Mouse (Mus musculus): ENCODE results near the gene Bach2.
A peak's percentile ranks its signal among the peaks of the same experiment; 100 is the strongest.

The Bach2 gene

GRCm38 (mm10) chr4:32387479-32388240 lies 149.1 kb downstream of the Bach2 start:
- DNase-seq (ENCODE audit: low read depth, low spot score): no peak

- DNase-seq (ENCODE audit: low read depth, low spot score): no peak
Observed at GRCm38 (mm10) chr4:32388564-32388963, 150.0 kb downstream of the Bach2 start.

DNA sequence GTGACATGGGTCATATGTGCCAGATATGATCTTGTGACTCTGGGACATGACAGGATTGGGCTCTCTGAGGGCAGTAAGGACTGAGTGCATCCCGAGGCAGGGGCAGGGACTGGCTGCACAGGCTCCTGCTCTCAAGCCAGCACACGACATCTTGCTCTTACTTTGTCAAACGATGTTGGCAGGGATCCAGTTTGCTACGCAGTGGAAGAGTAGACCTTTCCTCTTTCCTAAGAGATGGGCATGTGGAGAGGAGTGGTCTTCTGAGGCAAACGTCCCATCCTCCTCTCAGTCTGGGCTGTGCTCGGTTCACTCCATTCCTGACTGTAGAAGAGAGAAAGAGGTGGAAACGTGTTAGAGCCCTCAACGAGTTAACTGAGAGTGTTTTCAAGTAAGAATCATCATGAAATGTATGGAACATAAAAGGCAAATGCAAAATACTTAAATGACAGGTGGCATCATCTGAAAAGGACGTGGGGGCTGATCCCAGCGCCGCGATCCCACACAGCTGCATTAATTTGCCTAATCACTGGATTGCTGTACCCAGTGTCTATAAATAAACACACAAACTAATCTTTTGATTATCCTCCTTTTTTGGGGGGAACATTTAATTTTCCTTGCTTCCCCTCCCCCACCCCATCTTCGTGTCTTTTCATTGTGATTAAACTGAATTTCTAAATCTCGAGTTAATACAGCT lies 150.7 kb downstream of the Bach2 start:
- no peak for DNase-seq (ENCODE audit: low read depth, low spot score)

- DNase-seq (ENCODE audit: low read depth, low spot score): no peak
Observed at GRCm38 (mm10) chr4:32391260-32391659, 152.7 kb downstream of the Bach2 start.

DNA sequence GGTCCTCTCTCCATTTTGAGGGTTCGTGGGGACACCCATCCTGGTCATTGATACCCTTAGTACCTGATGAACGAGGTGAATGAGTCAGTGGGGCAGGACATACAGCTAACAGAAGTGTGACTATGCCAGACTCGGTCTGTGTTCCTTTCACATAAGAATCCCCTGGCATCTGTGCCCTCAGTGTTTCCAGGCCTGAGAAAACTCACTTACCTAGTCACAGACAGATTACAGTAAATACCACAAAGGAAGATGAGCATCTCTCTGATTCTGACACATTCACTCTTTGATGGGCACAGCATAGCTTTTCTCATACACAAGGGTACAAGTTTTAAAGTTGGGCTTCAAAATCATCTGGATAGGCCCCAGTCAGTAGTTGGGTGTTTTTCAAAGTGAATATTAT lies 154.6 kb downstream of the Bach2 start:
- DNase-seq (ENCODE audit: low read depth, low spot score): no peak

DNA sequence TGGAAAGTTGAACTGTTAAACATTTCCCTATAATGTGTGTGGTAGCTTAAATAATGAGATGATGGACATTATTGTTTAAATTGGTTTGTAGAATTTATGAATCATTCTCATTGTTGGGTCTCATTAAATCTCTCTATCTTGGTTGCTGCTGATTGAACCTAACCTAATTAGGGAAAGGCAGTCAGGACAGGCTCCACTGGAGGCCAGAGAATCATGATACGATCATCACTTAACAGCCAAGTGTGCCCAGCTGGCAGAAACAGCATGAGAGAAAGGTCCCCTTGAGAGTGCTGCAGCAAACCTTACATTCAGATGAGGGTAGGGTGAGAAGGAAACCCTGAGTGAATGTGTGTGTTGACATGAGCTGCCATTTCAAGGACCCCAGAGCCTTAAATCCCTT lies 155.3 kb downstream of the Bach2 start:
- DNase-seq (ENCODE audit: low read depth, low spot score): no peak

GRCm38 (mm10) chr4:32394850-32395249 lies 156.2 kb downstream of the Bach2 start:
- no peak for DNase-seq (ENCODE audit: low read depth, low spot score)

DNA sequence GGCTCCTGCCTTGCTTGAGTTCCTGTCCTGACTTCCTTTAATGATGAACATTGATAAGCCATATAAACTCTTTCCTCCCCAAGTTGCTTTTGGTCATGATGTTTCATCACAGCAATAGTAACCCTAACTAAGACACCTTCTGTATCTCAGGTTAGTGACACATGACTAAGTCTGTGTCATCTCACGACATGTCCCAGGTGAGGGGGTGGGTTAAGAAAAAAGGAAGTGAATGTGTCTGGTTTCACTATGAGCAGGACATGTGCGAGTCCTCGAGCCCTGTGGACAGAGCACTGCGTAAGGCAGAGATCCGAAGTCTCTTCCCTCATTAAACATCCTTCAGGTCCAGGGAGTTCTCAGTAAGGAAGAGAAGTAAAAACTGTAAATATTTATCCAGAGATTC lies 162.9 kb downstream of the Bach2 start:
- DNase-seq (ENCODE audit: low read depth, low spot score): no peak

DNA sequence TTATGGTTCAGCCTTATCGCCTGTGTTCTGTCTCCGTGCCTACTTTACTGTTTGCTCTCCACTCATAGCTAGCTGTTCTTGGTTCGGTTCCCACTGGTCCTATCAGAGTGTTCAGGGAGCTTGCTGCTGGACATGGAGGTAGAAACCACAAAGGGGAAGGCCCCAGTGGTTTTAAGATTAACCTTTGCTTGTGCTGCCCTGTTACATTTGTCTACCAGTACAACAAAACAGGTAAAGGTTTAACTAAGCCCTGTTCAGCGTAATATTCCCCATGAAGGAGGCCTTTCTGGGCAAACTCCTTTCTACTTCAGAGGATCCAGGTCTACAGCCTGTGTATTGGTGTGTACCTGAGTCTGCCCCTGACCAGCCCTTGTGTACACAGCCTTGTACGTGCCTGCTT lies 164.9 kb downstream of the Bach2 start:
- no peak for DNase-seq (ENCODE audit: low read depth, low spot score)

DNA sequence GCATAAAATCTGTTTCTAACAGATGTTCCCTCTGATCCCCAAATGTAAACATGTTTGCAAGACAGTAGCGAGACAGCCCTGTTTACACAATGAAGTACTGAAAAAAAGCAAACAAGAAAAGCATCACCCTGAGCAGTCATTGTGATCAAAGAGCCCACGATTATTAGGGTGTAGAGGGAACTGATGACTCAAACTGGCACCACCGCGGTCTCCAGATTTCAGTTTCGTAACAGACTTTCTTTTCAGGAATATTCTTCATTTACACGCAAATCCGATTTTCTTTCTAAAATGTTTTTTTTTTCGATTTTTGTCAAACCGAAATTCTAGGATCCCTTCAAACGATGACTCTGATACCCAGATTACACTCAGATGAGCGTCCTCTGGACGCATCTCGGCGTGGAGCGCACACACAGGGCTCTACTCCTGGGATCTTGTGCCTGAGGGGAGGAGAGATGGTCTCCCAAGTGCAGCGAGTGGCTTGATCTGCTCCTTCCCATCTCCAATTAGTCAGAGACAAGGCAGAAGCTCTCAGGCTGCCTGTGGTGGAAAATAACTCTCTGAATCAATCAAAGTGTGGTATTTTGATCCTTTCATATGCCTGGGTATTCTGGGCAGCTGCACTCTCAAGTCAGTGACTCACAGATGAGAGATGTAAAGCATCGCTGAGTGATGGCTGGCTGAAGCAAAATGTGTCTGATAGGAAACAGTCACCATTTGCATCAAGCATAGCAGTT lies 166.7 kb downstream of the Bach2 start:
- DNase-seq (ENCODE audit: low read depth, low spot score): no peak

- no peak for DNase-seq (ENCODE audit: low read depth, low spot score)
Observed at GRCm38 (mm10) chr4:32405985-32406384, 167.4 kb downstream of the Bach2 start.

DNA sequence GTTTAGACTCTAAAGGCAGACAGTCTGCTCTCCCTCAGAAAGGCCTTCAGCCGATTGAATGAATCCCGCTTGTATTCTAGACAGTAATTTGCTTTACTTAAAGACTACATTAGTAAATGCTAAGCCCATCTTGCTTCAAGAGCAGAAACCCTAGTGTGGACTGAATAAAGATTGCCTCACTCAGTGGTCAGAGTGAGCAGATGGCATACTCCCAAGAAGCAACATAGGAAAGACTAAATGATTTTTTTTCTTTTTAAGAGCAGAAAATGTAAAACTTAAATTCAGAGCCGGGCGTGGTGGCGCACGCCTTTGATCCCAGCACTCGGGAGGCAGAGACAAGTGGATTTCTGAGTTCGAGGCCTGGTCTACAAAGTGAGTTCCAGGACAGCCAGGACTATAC lies 169.9 kb downstream of the Bach2 start:
- no peak for DNase-seq (ENCODE audit: low read depth, low spot score)

DNA sequence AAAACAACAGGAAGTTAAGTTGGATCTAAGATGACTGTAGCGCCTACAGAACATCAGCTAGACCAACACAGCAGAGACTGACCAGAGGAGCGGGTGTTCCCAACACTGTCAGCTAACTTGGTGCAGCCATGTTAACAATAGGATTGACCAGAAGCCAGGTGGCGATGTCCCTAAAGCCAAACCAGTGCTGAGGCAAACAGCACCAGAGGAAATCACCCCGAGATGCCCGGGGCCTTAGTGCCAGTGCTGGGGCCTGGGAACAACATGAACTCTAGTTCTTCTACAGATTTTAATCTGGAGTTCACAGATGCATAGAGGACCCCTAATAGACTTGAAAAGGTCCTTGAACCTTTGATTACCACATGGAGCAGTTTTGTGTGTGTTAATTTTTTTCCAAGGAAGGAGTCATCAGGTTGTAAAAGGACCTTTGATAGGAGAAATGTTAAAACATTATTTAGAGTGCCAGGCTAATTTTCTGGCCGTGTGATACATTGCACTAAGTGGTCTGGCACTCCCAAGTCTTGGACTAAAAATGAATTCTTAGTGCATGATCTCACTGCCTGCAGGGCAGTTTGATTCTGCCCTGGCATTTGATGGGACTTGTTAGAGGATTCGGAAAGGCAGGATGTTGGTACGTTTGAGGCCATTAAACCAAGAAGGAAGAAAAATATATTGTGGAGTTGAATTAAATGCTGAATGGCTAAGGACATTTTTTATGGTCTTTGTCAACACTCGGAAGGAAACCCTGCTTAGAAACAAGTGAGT lies 170.7 kb downstream of the Bach2 start:
- DNase-seq (ENCODE audit: low read depth, low spot score): no peak

GRCm38 (mm10) chr4:32413063-32413462 lies 174.5 kb downstream of the Bach2 start:
- peak; percentile 4 for DNase-seq (ENCODE audit: low read depth, low spot score)

DNA sequence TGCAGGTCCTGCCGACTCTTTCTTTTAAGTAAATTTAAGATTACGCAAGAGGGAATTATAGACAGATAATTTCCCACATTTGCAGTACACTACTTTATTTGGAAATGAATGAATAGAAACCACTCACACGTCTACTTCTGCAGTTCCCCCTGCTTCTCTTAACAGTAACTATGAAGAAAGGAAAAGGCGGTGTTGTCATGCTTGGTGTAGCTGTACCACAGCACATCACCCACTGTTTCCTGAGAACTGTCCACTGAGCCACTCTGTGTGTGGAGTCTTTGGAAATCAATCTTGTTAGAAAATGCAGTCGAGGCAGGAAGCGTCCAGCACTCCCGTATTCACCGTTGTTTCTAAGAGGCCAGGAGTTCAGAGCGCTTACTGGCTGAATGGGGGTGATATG lies 174.9 kb downstream of the Bach2 start:
- DNase-seq (ENCODE audit: low read depth, low spot score): no peak

- DNase-seq (ENCODE audit: low read depth, low spot score): no peak
Observed at GRCm38 (mm10) chr4:32414959-32415358, 176.4 kb downstream of the Bach2 start.

DNA sequence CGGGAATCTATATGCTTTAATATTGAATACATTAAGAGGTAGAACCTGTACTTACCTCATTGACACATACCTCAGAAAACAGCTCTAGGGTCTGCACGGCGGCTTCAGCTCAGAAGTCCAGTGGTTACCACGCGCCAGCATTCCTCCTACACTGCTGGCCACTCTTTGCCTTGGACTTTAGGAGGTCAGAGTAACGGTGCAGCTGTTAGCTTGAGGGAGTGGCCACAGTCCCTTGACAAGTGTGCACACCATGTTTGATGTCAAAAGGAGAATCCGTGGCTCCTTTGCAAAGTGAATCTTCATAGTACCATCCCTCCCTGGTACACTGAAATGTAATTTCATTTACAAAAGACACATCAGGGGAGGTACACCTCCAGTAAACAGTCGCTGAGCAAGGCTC lies 179.3 kb downstream of the Bach2 start:
- no peak for DNase-seq (ENCODE audit: low read depth, low spot score)

DNA sequence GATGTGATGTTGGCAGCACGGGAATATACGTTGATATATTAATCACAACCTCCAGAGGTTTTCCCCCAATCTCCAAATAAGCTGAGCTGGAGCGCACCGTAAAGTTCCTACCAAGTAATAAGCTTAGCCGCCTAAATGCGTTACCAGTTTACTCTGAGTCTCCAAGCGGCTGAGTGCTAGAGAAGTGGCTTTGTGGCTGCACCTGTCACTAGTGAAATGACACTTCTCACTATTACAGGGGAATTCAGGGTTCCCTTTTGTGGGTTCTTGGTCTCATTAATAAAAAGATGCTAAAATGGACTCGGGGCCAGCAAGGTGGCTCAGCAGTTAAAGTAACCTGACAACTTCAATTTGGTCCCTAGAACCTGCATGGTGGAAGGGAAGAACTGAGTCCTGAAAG lies 183.0 kb downstream of the Bach2 start:
- no peak for DNase-seq (ENCODE audit: low read depth, low spot score)

GRCm38 (mm10) chr4:32422427-32422826 lies 183.8 kb downstream of the Bach2 start:
- no peak for DNase-seq (ENCODE audit: low read depth, low spot score)

- DNase-seq (ENCODE audit: low read depth, low spot score): no peak
Observed at GRCm38 (mm10) chr4:32423667-32424066, 185.1 kb downstream of the Bach2 start.

DNA sequence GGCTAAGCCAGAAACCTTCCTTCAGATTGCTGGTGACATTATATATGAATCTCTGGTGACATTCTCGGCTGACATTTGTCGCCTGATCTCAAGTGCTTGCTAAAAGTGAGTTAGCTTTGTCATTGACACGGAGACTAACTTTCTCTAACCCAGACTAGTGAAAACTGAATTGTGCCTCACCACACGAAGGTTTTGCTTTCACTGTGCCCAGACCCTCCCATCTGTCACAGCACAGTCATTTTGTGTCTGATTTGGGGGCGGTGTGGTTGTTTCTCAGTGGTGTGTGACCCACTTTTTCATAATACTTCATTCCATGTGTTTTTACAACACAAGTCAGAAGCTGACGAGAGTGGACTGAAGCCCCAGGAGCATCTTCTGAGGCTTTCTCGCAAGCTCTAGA lies 185.8 kb downstream of the Bach2 start:
- no peak for DNase-seq (ENCODE audit: low read depth, low spot score)

- no peak for DNase-seq (ENCODE audit: low read depth, low spot score)
Observed at GRCm38 (mm10) chr4:32425060-32425459, 186.5 kb downstream of the Bach2 start.
